Mouse (Mus musculus): ENCODE data around the gene Zbtb41.

GRCm38 (mm10) chr1:139495408-139495807, 73.3 kb downstream of the Zbtb41 start:
- TF ChIP-seq CTCF (IDR thresholded peaks at IDR 0.05; ENCODE audit: borderline replicate concordance, extremely low read depth, insufficient read depth, insufficient read length): no peak
- TF ChIP-seq POLR2A (IDR thresholded peaks at IDR 0.05; ENCODE audit: borderline replicate concordance, extremely low read depth, insufficient read depth, insufficient read length, poor library complexity, severe bottlenecking): no peak

Data from brain, embryonic 14.5 days (tissue).